Mouse (Mus musculus) olfactory bulb, adult 2 months (tissue): ENCODE measurements around the gene V1ra8.

Experiments used
- CTCF ChIP-seq: fragments of 200-500 bp; IDR thresholded peaks from 2 replicates; pipeline ENCODE4 v1.5.1; 2012; ENCODE audit warnings: low read depth, mild to moderate bottlenecking, low read length, moderate library complexity; ENCODE audit not compliant: insufficient read depth
- POLR2A ChIP-seq: fragments of 200-500 bp; IDR thresholded peaks from 2 replicates; pipeline ENCODE4 v1.6.1; 2012; ENCODE audit warnings: mild to moderate bottlenecking, low read depth, low read length, moderate library complexity; ENCODE audit not compliant: insufficient read depth

GRCm38 (mm10) chr6:90160139-90160538 lies 42.5 kb upstream of the V1ra8 start:
- TF ChIP-seq CTCF (no peak), POLR2A (no peak)
